Mouse (Mus musculus) heart, postnatal 4 days (tissue): ENCODE results near the gene Havcr1. TPM values are rescaled to one million over a fixed set of nuclear protein-coding genes. Genes with fewer than 3 reads are reported as not detected.
"Not testable (repeated sequence)": the region's sequence is repeated elsewhere in the genome, so short reads cannot be mapped to it uniquely, and the experiment has no call there.

Source experiments
- DNase-seq: peaks from one replicate; pipeline ENCODE4 v3.0.0; 2021
- total RNA-seq, 2 experiments: library from RNA; stranded (reverse); gene quantifications; 2 replicates each; pipeline ENCODE4 v1.2.3; 2021

Gene Havcr1
- not detected for total RNA-seq

DNA sequence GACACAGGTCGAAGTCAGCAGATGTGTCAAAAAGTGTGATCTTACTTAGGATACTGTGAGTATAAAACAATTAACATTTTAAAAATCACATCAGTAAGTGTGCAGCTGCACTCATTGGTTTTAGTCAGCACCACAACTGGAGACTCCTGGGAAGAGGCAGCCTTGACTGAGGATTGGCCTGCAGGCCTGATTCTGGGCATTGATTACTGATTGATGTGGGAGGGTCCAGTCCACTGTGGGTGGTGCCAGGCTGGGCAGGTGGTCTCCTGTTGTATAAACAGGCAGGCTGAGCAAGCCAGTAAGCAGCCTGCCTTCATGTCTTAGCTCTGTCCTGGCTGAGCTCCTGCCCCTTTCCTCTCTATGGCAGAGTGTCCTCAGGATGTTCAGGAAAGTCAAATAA, at the start of gene Havcr1:
TSS of gene Havcr1 (plus strand) at position 5 of the 400 bp plus-strand sequence.
- DNase-seq: not testable (repeated sequence)

DNA sequence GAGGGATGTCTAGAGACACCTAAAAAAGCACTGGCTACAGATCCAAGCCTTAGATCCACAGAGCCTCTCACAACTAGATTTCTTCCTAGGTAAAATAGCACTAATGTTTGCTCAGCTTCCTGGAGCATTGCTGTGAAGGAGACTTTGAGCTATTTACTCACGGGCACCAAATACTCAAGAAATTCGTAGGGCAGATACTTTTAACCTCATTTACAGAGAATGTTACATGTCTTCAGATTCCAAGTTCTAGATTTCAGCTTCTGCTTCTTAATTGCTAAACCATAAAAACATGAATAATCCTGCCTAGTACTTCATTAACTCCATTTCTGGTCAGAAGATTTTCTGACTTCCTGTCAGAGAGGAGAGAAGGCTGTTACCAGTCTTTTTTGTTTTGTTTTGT, 44.7 kb upstream of the Havcr1 start:
- DNase-seq: no peak

DNA sequence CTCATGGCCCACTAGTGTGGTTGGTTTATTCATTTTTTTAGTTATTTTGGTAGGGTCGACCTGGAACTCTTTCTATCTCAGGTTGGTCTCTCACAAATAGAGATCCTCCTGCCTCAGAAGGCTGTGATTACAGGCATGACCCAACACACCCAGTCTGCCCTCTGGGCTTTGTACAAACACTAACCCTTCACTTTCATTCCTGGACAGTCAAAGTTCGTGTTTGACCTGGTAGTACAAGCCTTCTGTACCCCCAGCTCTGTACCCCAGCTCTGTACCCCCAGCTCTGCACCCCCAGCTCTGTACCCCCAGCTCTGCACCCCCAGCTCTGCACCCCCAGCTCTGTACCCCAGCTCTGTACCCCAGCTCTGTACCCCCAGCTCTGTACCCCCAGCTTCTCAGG, 39.0 kb upstream of the Havcr1 start:
- DNase-seq: not testable (repeated sequence)

DNA sequence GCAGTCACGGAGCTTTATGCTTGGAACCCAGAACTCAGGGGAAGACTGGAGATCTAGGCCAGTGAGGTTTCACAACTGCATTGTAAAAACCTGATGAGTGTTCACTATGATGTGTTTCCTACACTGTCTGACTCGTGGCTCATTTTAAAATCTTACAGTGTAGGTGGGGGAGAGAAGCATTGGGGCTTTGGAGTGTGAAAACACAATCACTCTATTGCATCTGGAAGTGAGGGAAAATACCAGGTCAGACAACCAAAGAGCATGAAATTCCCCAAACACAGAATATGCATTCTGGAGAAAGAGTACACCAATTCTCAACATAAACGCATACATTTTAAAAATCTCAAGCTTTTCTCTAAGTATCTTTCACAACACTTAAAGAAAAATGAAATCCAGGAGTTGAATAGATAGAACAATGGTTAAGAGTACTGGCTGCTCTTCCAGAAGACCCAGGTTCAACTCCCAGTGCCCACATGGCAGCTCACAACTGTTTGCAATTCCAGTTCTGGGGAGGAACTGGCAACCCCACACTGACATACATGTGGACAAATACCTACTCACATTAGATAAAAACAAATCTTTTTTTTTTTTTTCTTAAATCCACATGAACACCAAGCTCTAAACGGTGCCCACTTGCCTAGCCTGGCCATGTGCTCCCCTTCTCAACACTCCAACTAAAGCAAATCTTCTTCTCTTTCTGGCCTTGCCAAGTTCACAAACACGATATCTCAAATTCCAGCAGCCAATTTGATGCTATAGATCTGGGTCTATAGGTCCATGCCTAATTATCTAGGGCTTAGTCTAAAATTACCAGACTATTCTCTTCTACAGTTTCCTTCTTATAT, 37.2 kb upstream of the Havcr1 start:
- no peak for DNase-seq

DNA sequence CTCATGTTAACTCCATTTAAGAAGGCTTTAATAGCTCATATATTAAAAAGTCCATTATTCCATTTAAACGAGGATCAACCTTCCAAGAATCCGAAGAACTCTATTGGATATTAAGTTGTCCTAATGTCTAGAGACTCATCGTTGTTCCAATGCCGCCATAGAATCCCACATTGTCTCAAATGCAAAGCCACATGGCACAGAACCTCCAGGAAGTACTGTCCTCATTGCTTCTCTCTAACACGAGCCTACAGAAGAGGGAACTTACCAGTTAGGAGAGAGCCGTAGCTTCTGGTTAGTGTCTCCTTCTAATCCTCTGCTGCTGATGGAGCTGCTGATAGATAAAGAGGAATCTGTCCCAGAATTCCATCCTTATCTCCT, 36.6 kb upstream of the Havcr1 start:
- DNase-seq: no peak

DNA sequence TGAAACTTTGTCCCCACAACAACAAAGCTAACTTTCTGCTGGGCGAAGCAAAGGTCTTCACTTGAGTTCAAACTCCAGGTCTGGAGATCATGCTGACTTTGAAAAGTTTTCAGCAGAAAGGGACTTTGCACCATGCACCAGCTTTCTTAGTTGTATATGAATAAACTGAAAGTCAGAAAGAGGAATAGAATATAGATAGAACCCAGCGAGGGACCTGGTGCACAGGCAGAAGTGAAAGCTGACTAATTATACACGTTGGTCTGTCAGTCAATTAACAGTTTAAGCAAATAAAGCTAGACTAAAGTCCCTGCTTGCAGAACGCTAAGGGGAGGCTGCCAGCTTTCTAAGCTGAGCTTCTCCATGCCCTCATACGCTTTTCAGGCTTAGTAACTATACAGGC, 36.0 kb upstream of the Havcr1 start:
- DNase-seq: no peak

DNA sequence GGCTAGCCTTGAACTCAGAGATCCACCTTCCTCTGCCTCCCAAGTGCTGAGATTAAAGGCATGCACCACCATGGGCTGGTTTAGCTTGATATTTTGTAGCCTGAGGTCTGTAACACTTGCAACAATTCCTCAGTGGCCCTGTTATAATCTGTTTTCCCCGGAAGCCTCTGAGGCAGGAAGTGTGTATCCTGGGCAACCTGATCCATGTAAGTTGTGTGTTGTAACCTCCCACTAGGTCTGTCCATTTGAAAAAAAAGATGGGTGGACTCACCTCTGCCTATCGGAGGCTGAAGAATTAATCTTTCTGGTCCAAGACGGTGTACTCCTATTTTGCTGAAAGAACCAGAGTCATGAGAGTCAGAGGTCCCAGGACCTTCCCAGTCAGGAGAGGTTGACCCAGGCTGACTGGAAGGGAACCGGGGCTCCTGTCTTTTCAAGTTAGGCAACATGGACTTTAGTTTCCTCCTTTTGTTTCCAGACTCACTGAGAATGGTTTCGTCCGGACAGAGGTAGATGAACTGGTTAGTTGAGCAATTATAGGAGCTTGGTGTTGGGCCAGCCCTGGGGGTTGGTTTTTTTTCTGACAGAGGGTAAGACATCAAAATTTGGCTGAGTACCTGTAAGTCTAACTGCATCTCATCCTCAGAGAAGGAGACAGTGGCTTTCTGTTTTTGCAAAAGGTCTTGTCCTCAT, 28.1 kb upstream of the Havcr1 start, which contains the start of gene Timd2:
TSS of gene Timd2 (minus strand) at position 398 of the 693 bp plus-strand sequence.
- DNase-seq: no peak

DNA sequence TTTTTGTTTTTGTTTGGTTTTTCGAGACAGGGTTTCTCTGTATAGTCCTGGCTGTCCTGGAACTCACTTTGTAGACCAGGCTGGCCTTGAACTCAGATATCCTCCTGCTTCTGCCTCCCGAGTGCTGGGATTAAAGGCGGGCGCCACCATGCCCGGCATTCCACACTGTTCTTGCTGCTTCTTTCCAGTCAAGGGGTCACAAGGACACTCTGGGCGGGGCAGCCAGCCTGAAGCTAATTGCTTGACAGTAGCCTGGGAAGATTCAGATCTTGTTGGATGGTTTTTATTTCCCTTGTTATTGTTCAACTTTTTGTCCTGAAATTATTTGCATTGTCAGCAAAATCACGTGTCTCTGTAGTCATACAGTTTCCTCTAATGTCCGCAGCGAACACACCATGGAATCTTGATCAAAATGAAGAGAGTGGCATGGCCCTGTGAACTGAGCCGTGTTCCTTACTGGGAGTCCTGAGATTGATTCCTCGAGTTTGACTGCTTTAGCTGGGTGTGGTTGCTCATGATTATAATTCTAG, 3.3 kb upstream of the Havcr1 start:
- no peak for DNase-seq

DNA sequence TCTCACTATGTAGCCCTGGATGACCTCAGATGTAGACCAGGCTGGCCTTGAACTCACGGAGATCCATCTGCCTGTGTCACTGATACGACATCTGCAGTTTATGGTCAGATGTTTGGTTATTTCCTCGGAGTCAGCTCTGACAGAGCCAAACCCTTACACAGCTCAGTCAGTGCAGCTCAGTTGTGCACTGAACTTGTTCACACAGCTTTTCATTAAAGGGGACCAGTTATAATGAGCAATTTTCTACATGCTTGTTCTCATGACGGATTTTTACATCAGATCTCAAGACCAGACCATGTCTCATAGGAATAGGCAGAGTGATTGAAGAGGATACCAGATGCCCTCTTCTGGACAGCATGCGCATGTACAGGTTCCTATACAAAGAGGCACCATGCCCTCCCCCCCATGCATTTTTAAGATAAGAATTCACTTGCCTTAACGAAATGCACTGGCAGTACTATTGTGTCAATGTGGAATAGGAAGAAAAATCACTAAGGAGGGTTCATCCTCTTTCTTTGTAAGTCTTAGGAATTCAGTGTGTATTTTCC, 1.6 kb upstream of the Havcr1 start:
- no peak for DNase-seq

DNA sequence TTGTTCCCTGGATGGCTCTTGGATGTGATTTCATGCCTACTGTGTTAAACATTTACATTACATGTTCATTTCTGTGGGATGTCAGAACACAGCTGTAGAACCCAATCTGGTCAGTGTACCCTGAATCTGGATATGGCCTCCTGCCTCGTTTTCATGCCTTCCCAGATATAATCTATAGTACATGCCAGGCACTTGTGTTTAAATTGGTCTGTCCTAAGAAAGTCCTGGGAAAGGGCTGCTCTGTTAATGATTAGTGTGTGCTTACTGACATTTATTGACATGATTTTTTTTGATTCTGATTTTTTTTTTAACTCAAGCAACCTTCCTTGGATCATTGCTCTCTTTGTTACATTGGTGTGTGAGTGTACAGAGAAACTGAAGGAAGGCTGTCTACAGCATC, 263 bp upstream of the Havcr1 start:
- DNase-seq: no peak

DNA sequence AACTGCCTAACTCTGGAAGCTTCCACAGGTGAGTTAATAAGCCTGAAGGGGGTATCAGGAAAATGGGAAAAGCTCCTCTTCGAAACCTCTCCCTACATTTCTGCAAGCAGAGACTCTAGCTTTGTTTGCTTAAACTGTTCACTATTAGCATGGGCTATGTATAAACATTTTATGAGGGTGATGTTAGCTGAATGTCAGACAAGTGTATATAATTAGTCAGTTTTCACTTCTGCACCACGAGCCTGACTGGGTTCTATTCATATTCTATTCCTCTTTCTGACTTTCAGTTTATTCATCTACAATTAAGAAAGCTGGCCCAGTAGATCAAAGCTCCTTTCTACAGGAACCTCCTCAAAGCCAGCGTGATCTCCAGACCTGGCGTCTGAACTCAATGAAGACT, 4.6 kb downstream of the Havcr1 start:
- no peak for DNase-seq

DNA sequence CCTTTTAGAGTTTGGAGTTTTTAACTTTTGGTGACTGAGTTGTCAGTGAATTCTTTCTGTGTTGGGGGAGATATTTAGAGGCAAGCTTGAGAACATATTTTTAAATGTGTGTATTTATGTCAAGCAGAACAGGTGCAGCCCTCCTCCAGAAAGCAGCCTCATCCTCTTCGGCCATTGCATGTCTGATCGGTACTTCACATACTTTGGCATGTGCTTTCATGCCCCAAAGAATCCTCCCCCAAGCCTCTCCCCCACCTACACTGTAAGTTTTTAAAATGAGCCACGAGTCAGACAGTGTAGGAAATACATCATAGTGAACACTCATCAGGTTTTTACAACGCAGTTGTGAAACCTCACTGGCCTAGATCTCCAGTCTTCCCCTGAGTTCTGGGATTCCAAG, 6.0 kb downstream of the Havcr1 start:
- no peak for DNase-seq

DNA sequence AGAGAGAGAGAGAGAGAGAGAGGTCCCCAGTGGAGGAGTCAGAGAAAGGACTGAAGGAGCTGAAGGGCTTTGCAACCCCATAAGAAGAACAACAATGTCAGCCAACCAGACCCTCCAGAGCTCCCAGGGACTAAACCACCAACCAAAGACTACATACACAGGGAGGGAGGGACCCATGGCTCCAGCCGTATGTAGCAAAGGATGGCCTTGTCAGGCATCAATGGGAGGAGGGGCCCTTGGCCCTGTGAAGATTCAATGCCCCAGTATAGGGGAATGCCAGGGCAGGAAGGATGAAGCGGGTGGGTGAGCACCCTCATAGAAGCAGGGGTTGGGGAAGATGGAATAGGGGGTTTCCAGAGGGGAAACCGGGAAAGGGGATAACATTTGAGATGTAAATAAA, 6.8 kb downstream of the Havcr1 start:
- no peak for DNase-seq

DNA sequence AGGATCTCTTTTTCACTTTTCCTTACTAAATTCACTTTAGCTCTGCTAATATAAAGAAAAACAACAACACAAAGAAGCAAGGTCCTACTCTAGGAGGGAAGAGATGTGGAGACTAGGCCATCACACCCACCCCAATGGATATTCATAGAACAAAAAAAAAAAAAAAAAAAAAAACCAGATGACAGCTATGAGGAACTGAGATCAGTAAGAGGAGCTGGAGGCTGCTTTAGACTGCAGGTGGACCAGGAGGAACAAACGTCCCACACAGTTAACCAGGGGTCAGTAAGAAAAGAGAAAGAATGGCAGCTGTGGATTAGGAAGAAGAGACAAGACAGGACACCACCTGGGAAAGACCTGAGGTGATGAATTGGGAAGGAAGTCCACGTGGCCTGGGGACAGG, 13.1 kb downstream of the Havcr1 start:
- DNase-seq: no peak

DNA sequence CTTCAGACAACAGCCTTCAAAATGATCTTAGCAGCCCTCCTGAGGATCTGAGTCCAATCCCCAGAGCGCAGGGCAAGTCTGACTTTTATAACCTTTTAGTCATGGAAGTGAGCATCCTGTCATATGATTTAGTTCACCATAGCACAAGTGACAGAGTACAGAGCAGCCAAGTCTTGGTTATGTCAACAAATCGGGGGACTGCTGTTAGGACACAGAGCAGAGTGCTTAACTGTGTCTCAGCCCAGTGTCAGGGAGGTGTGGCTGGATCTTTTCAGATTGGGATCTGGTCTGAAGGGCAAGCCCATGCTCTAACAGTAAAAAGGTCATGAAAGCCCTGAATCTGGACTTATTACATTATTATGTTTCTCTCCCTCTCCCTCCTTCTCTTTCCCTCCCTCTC, 18.8 kb downstream of the Havcr1 start:
- no peak for DNase-seq

DNA sequence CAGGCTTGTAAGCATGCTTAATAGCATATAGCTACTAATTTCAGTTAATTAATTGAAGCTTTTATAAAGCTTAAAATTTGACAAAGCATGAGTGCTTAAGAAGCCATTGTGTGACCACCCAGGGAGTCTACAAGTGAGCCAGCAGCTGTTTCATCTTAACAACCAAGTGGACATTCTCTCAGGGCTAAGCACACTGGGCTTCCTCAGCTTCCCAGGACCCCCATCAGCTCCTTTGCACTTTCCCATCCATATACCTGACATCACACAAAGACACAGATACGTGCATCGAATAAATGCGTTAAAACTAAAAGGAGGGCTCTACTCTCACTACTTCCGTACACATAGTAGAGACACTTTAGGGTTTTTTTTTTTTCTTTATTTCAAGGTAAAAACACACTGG, 19.8 kb downstream of the Havcr1 start:
- no peak for DNase-seq

DNA sequence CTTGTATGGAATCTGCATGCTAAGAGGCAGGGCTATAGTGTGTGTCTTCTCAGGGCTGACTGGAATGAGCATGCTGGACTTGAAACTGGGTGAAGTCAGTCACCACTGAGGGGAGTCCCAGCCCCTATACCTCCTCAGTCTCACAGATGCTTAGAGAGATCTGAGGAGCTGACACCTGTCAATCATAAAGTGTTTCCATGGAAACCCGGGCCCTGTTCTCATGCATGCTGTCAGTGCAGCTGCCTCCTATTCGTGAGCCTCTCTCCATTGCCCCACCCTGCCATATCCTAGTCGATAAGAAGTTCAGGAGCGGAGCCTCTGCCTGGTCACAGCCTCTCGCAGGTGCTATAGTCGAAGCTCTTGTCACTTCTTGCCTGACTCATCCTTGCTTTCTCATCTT, 20.8 kb downstream of the Havcr1 start:
- DNase-seq: not testable (repeated sequence)

DNA sequence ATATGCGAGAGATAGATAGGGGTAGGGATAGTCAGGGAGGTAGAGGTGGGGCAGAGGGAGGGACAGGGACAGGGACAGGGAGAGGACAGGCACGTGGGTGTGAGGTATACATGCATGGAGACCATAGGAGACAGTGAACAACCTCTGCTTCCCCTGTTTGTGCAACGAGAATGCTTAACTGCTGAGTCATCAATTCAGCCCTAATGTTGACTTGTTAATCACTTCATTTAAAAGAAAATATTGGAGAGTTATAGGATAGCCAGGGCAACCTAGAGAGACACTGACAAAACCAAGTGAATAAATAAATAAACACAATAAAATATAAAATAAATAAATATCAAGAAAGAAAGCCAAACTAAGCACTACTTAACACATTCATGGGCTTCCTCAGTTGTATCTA, 42.0 kb downstream of the Havcr1 start:
- no peak for DNase-seq

DNA sequence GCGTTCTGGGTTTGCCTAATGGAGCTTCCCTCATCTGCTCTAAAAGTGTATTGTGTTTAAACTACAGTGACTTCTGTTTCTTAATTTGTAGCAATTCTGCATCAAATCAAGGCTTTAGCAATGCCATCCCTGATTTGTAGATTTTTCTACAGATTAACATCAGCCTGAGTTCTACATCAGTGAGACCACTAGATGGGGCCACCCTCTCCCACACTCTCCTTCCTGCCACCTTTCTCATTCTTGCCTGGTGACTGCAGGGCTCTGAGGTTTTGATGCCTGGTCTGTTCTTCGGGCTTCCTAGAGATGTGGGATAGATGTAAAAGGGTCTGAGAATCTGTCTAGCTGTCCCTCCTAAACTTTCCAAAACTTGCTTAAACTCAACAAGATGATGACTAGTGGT, 44.9 kb downstream of the Havcr1 start:
- DNase-seq: no peak

DNA sequence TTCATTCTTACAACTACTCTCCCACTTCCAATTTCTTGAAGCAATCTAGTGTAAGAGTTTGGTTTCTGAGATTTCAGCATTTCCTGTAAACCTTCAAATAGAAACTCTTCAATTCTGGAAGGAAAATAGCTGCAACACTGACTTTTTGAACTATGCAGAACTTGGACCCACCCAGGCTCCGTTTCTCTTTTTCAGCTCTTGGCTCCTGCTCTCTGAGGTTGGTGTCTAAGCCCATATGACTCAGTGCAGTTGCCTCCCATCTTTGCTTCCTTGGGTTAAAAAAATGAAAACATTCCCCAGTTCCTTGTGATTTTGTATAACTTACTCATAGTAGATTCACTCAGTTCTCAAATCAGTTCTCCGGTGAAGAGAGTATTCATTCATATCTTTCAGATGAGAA, 69.6 kb downstream of the Havcr1 start:
- no peak for DNase-seq

DNA sequence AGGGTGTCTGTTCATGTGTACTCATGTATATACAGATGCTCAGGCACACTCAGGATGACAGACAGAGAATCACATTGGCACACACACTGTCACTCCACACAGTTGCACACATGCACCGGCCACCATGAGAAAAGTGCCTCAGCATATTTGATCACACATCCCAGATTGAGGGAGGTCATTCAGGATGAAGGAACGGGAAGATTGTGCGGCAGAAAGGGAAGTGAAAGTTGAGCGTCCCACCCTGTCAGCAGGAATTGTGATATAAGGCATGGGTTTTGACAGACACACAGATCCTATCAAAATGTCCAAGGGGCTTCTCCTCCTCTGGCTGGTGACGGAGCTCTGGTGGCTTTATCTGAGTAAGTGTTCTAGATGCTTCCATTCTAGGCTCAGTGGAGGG, 75.6 kb downstream of the Havcr1 start, which contains the start of gene Timd4:
TSS of gene Timd4 (plus strand) at position 290 of the 400 bp plus-strand sequence.
- no peak for DNase-seq

DNA sequence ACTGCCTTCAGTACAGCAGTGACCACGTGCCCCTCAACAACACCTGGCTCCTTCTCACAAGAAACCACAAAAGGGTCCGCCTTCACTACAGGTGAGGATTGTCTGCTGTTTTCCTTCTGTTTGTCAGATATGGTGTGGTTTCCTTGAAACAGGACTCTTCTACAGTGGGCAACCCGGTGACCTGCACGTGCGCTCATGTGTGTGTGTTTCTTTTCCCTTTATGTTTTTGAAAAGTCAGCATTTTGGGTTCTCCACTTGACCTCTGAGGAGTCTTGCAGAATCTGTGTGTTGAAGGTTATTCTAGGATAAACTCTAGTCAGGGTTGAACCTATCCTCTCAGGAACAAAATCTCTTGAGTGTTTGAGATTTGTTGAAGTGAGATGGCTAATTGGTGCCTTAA, 82.8 kb downstream of the Havcr1 start:
- no peak for DNase-seq

DNA sequence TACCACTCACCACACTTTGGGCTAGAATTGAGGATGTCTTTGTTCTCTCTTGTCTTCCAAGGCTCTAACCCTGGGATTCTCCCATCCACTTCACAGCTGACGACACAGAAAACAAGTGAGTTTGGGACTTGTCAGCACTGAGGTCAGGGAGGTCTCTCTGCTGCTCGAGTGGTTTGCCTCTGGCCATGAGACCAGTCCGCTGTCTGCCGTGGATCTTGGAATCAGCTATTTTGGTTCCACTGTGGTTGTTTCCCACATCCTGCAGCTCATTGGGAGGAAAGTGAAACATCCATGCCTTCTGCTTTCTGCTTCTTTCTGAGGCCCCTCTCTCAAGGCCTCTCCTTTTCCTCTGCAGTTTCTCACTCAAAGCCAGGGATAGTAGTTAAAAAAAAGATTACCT, 85.0 kb downstream of the Havcr1 start:
- DNase-seq: no peak
